Mouse (Mus musculus): ENCODE data around the gene Hmcn2. TPM values are rescaled to one million over a fixed set of nuclear protein-coding genes. Genes with fewer than 3 reads are reported as not detected.

The Hmcn2 gene
- polyA plus RNA-seq, 1 experiment from 2014 or later: 1.2 TPM

GRCm38 (mm10) chr2:31416968-31417367 is 102.8 kb downstream of the Hmcn2 start:
- peaks cover 6% of the 10 kb centered on the region for H3K4me1 ChIP-seq
- H3K27me3 ChIP-seq (replicated peaks): peaks cover 35% of the 10 kb centered on the region
- H3K36me3 ChIP-seq: no peaks in the 10 kb centered on the region
- no peak overlapping the region for H3K4me3 ChIP-seq
- no peak overlapping the region for H3K27ac ChIP-seq (replicated peaks)
- no peak overlapping the region for H3K9ac ChIP-seq
- no peak for ATAC-seq (ENCODE audit: extremely low read depth, insufficient number of reproducible peaks, low FRiP score, low TSS enrichment)
- H3K4me2 ChIP-seq: no peak overlapping the region
- WGBS: 49% methylated on average over 8 of the region's 10 CpGs
- H3K9me3 ChIP-seq: no peaks in the 10 kb centered on the region

- no peak for ATAC-seq (ENCODE audit: extremely low read depth, insufficient number of reproducible peaks, low FRiP score, low TSS enrichment)
- Histone ChIP-seq H3K27me3 (replicated peaks) (peaks cover 38% of the 10 kb centered on the region), H3K27ac (replicated peaks) (no peak overlapping the region), H3K4me1 (peaks cover 8% of the 10 kb centered on the region), H3K4me2 (no peak overlapping the region), H3K9ac (no peak overlapping the region), H3K36me3 (no peaks in the 10 kb centered on the region), H3K4me3 (no peak overlapping the region), H3K9me3 (no peaks in the 10 kb centered on the region)
- WGBS: 86% methylated on average over 5 of the region's 5 CpGs
Observed at GRCm38 (mm10) chr2:31418021-31418420, 103.8 kb downstream of the Hmcn2 start.

GRCm38 (mm10) chr2:31418571-31418970 is 104.4 kb downstream of the Hmcn2 start:
- no peak overlapping the region for H3K9ac ChIP-seq
- H3K9me3 ChIP-seq: no peaks in the 10 kb centered on the region
- WGBS: 33% methylated on average over 8 of the region's 8 CpGs
- no peak overlapping the region for H3K27ac ChIP-seq (replicated peaks)
- no peaks in the 10 kb centered on the region for H3K36me3 ChIP-seq
- peaks cover 8% of the 10 kb centered on the region for H3K4me1 ChIP-seq
- H3K4me2 ChIP-seq: no peak overlapping the region
- H3K27me3 ChIP-seq (replicated peaks): peaks cover 37% of the 10 kb centered on the region
- no peak for ATAC-seq (ENCODE audit: extremely low read depth, insufficient number of reproducible peaks, low FRiP score, low TSS enrichment)
- no peak overlapping the region for H3K4me3 ChIP-seq

GRCm38 (mm10) chr2:31420914-31421313 is 106.7 kb downstream of the Hmcn2 start:
- H3K4me3 ChIP-seq: no peak overlapping the region
- no peak overlapping the region for H3K4me2 ChIP-seq
- H3K9ac ChIP-seq: no peak overlapping the region
- H3K9me3 ChIP-seq: no peaks in the 10 kb centered on the region
- WGBS: 72% methylated on average over 6 of the region's 6 CpGs
- no peak for ATAC-seq (ENCODE audit: extremely low read depth, insufficient number of reproducible peaks, low FRiP score, low TSS enrichment)
- H3K36me3 ChIP-seq: no peaks in the 10 kb centered on the region
- peaks cover 8% of the 10 kb centered on the region for H3K4me1 ChIP-seq
- H3K27ac ChIP-seq (replicated peaks): no peak overlapping the region
- H3K27me3 ChIP-seq (replicated peaks): peaks cover 48% of the 10 kb centered on the region

GRCm38 (mm10) chr2:31422576-31422975 is 108.4 kb downstream of the Hmcn2 start:
- H3K36me3 ChIP-seq: no peaks in the 10 kb centered on the region
- H3K27me3 ChIP-seq (replicated peaks): peaks cover 60% of the 10 kb centered on the region
- no peak overlapping the region for H3K4me2 ChIP-seq
- H3K4me1 ChIP-seq: peaks cover 8% of the 10 kb centered on the region
- H3K9me3 ChIP-seq: no peaks in the 10 kb centered on the region
- no peak overlapping the region for H3K4me3 ChIP-seq
- no peak overlapping the region for H3K9ac ChIP-seq
- no peak for ATAC-seq (ENCODE audit: extremely low read depth, insufficient number of reproducible peaks, low FRiP score, low TSS enrichment)
- 60% methylated on average over 6 of the region's 6 CpGs for WGBS
- no peak overlapping the region for H3K27ac ChIP-seq (replicated peaks)

- Histone ChIP-seq H3K36me3 (no peaks in the 10 kb centered on the region), H3K4me3 (no peak overlapping the region), H3K9me3 (no peaks in the 10 kb centered on the region), H3K27ac (replicated peaks) (no peak overlapping the region), H3K27me3 (replicated peaks) (peaks cover 58% of the 10 kb centered on the region), H3K4me1 (peaks cover 7% of the 10 kb centered on the region), H3K9ac (no peak overlapping the region), H3K4me2 (no peak overlapping the region)
- 46% methylated on average over 5 of the region's 5 CpGs for WGBS
- ATAC-seq (ENCODE audit: extremely low read depth, insufficient number of reproducible peaks, low FRiP score, low TSS enrichment): no peak
Observed at GRCm38 (mm10) chr2:31431477-31431876, 117.3 kb downstream of the Hmcn2 start.

- no peaks in the 10 kb centered on the region for H3K36me3 ChIP-seq
- no peak overlapping the region for H3K27ac ChIP-seq (replicated peaks)
- H3K27me3 ChIP-seq (replicated peaks): peaks cover 37% of the 10 kb centered on the region
- H3K4me3 ChIP-seq: no peak overlapping the region
- peaks cover 7% of the 10 kb centered on the region for H3K4me1 ChIP-seq
- H3K4me2 ChIP-seq: no peak overlapping the region
- no peak overlapping the region for H3K9ac ChIP-seq
- H3K9me3 ChIP-seq: no peaks in the 10 kb centered on the region
- ATAC-seq (ENCODE audit: extremely low read depth, insufficient number of reproducible peaks, low FRiP score, low TSS enrichment): no peak
- 65% methylated on average over 10 of the region's 10 CpGs for WGBS
Observed at GRCm38 (mm10) chr2:31434746-31435145, 120.5 kb downstream of the Hmcn2 start.

GRCm38 (mm10) chr2:31435567-31435966 is 121.4 kb downstream of the Hmcn2 start:
- Histone ChIP-seq H3K4me1 (peaks cover 7% of the 10 kb centered on the region), H3K9me3 (no peaks in the 10 kb centered on the region), H3K27ac (replicated peaks) (no peak overlapping the region), H3K36me3 (no peaks in the 10 kb centered on the region), H3K27me3 (replicated peaks) (peaks cover 29% of the 10 kb centered on the region), H3K9ac (no peak overlapping the region), H3K4me3 (no peak overlapping the region), H3K4me2 (no peak overlapping the region)
- WGBS: 37% methylated on average over 6 of the region's 6 CpGs
- ATAC-seq (ENCODE audit: extremely low read depth, insufficient number of reproducible peaks, low FRiP score, low TSS enrichment): no peak

- H3K4me3 ChIP-seq: no peak overlapping the region
- peaks cover 18% of the 10 kb centered on the region; the same call in 1 of the 2 replicates for H3K27me3 ChIP-seq (replicated peaks)
- WGBS: 63% methylated on average over 14 of the region's 14 CpGs
- no peaks in the 10 kb centered on the region for H3K36me3 ChIP-seq
- H3K4me2 ChIP-seq: no peak overlapping the region
- no peak for ATAC-seq (ENCODE audit: extremely low read depth, insufficient number of reproducible peaks, low FRiP score, low TSS enrichment)
- H3K9ac ChIP-seq: no peak overlapping the region
- H3K9me3 ChIP-seq: no peaks in the 10 kb centered on the region
- H3K4me1 ChIP-seq: peaks cover 6% of the 10 kb centered on the region; the same call in 1 of the 2 replicates
- H3K27ac ChIP-seq (replicated peaks): no peak overlapping the region
Observed at GRCm38 (mm10) chr2:31437480-31438245, 123.4 kb downstream of the Hmcn2 start.

GRCm38 (mm10) chr2:31439576-31439975 is 125.4 kb downstream of the Hmcn2 start:
- Histone ChIP-seq H3K4me1 (peaks cover 8% of the 10 kb centered on the region; the same call in 1 of the 2 replicates), H3K4me3 (no peak overlapping the region), H3K27ac (replicated peaks) (no peak overlapping the region), H3K4me2 (no peak overlapping the region), H3K9ac (no peak overlapping the region), H3K9me3 (no peaks in the 10 kb centered on the region), H3K27me3 (replicated peaks) (peaks cover 12% of the 10 kb centered on the region; the same call in 1 of the 2 replicates), H3K36me3 (no peaks in the 10 kb centered on the region)
- WGBS: 84% methylated on average over 6 of the region's 6 CpGs
- no peak for ATAC-seq (ENCODE audit: extremely low read depth, insufficient number of reproducible peaks, low FRiP score, low TSS enrichment)

- Histone ChIP-seq H3K36me3 (no peaks in the 10 kb centered on the region), H3K4me3 (no peak overlapping the region), H3K9me3 (no peaks in the 10 kb centered on the region), H3K4me2 (no peak overlapping the region), H3K4me1 (peaks cover 8% of the 10 kb centered on the region; the same call in 1 of the 2 replicates), H3K27ac (replicated peaks) (no peak overlapping the region), H3K9ac (no peak overlapping the region; the same call in 1 of the 2 replicates), H3K27me3 (replicated peaks) (no peaks in the 10 kb centered on the region)
- no peak for ATAC-seq (ENCODE audit: extremely low read depth, insufficient number of reproducible peaks, low FRiP score, low TSS enrichment)
- WGBS: 58% methylated on average over 11 of the region's 11 CpGs
Observed at GRCm38 (mm10) chr2:31442480-31443160, 128.4 kb downstream of the Hmcn2 start.
